Mouse (Mus musculus) heart, adult 2 months (tissue): ENCODE data around the gene Spag17.

ENCODE experiments used
- CTCF ChIP-seq: fragments of 200-600 bp; IDR thresholded peaks from 2 replicates; pipeline ENCODE4 v1.8.1; 2022; ENCODE audit warnings: antibody characterized with exemption, mild to moderate bottlenecking, moderate library complexity
- EP300 ChIP-seq: fragments of 200-500 bp; IDR thresholded peaks from 2 replicates; pipeline ENCODE4 v1.6.1; 2011; ENCODE audit warnings: low read depth, low read length, control low read depth; ENCODE audit not compliant: insufficient read depth
- POLR2A ChIP-seq: fragments of 200-500 bp; IDR thresholded peaks from 2 replicates; pipeline ENCODE4 v1.6.1; 2011; ENCODE audit warnings: mild to moderate bottlenecking, low read depth, low read length, control low read depth; ENCODE audit not compliant: insufficient read depth

- TF ChIP-seq POLR2A = no peak
- no peak for TF ChIP-seq CTCF
- no peak for TF ChIP-seq EP300
Observed at GRCm38 (mm10) chr3:99875137-99875536, 10.1 kb upstream of the Spag17 start.
